Mouse (Mus musculus) Patski (cell line): Measurements from ENCODE around the gene Lrrc8b. TPM values are rescaled to one million over a fixed set of nuclear protein-coding genes. Genes with fewer than 3 reads are reported as not detected.

Experiments used
- ATAC-seq: fragments of 100-300 bp; one replicate; pipeline ENCODE4 v1.8.0; 2021
- CTCF ChIA-PET: fragments of 350-600 bp; sonication (Branson Sonifier 250); formaldehyde crosslinking; loops from one replicate; lab custom pipeline; 2022; ENCODE audit warnings: inconsistent platforms; lab: Charles Lee
- POLR2A ChIA-PET: fragments of 350-600 bp; sonication (Branson Sonifier 250); formaldehyde crosslinking; loops from one replicate; lab custom pipeline; 2022; ENCODE audit warnings: antibody characterized with exemption, inconsistent platforms; lab: Charles Lee
- DNase-seq: peaks from one replicate; pipeline ENCODE4 v3.0.0-alpha.2; 2011; ENCODE audit warnings: low read depth, low spot score
- H3K27me3 ChIP-seq: fragments of 371-371 bp; one replicate; pipeline ENCODE4 v1.5.1; 2021
- CTCF ChIP-seq: fragments of 100-300 bp; IDR thresholded peaks from one replicate; pipeline ENCODE4 v1.5.1; 2021
- in situ Hi-C: fragments of 300-500 bp; cut with MboI; formaldehyde crosslinking; loops from 3 replicates; pipeline ENCODE4 v1.11.1; 2018; ENCODE audit warnings: low pct_unique_long_range_greater_than_20kb, mixed read lengths
- polyA plus RNA-seq: library from polyadenylated mRNA; unstranded; gene quantifications from one replicate; pipeline ENCODE4 v1.2.3, GENCODE M21; 2021

Lrrc8b gene
- polyA plus RNA-seq, 1 experiment from 2014 or later = 9.9 TPM

GRCm38 (mm10) chr5:105501136-105501535, 85.6 kb downstream of the Lrrc8b start:
- in situ Hi-C loops = no loop called here
- ChIA-PET POLR2A (interaction anchor here (1.0 kb wide), 1 partner anchor 17 kb away, joined by 3 read pairs; no protein-coding TSS in a partner anchor), CTCF (interaction anchor here (0.9 to 2.4 kb wide), 7 partner anchors 8 to 153 kb away, joined by 3 to 7 read pairs (median 4); no protein-coding TSS in a partner anchor)
- no peak for TF ChIP-seq CTCF
- H3K27me3 ChIP-seq = no peaks in the 10 kb centered on the region
- DNase-seq (no peak), ATAC-seq (no peak)

GRCm38 (mm10) chr5:105508813-105509212, 93.2 kb downstream of the Lrrc8b start:
- ATAC-seq (no peak), DNase-seq (no peak)
- ChIA-PET POLR2A (no interaction called here), CTCF (no interaction called here)
- TF ChIP-seq CTCF = no peak
- no peaks in the 10 kb centered on the region for H3K27me3 ChIP-seq
- in situ Hi-C loops = no loop called here

GRCm38 (mm10) chr5:105512297-105512696, 96.7 kb downstream of the Lrrc8b start:
- CTCF ChIA-PET = interaction anchor here (1.1 to 1.3 kb wide), 2 partner anchors 8 to 143 kb away, joined by 3 to 4 read pairs; no protein-coding TSS in a partner anchor

GRCm38 (mm10) chr5:105515532-105515931, 100.0 kb downstream of the Lrrc8b start:
- ChIA-PET CTCF (interaction anchor here (1.2 to 2.5 kb wide), 5 partner anchors 10 to 139 kb away, joined by 3 to 11 read pairs (median 6); no protein-coding TSS in a partner anchor), POLR2A (no interaction called here)
- in situ Hi-C loops = loop anchor here (5.0 kb wide), 1 partner anchor 137 kb away; no protein-coding TSS in a partner anchor

More at GRCm38 (mm10) chr5:105512297-105512696, 96.7 kb downstream of the Lrrc8b start:
- no peaks in the 10 kb centered on the region for H3K27me3 ChIP-seq
- no peak for TF ChIP-seq CTCF
- in situ Hi-C loops = no loop called here
- ATAC-seq (no peak), DNase-seq (no peak)
- POLR2A ChIA-PET = no interaction called here

GRCm38 (mm10) chr5:105516290-105516689, 100.7 kb downstream of the Lrrc8b start:
- CTCF ChIA-PET = interaction anchor here (1.2 to 2.5 kb wide), 6 partner anchors 9 to 138 kb away, joined by 3 to 11 read pairs (median 6); no protein-coding TSS in a partner anchor
- in situ Hi-C loops = loop anchor here (5.0 kb wide), 1 partner anchor 136 kb away; no protein-coding TSS in a partner anchor
- H3K27me3 ChIP-seq = no peaks in the 10 kb centered on the region
- DNase-seq (no peak), ATAC-seq (no peak)
- no peak for TF ChIP-seq CTCF
- POLR2A ChIA-PET = no interaction called here

More at GRCm38 (mm10) chr5:105515532-105515931, 100.0 kb downstream of the Lrrc8b start:
- no peak for ATAC-seq
- no peak for DNase-seq
- no peaks in the 10 kb centered on the region for H3K27me3 ChIP-seq
- no peak for TF ChIP-seq CTCF

- in situ Hi-C loops = loop anchor here (5.0 kb wide), 1 partner anchor 134 kb away; no protein-coding TSS in a partner anchor
- DNase-seq = no peak
- POLR2A ChIA-PET = interaction anchor here (0.6 to 1.3 kb wide), 5 partner anchors 13 to 117 kb away, joined by 3 to 4 read pairs (median 3); no protein-coding TSS in a partner anchor
- no peak for TF ChIP-seq CTCF
- CTCF ChIA-PET = interaction anchor here (0.9 to 2.0 kb wide), 7 partner anchors 17 to 351 kb away, joined by 3 to 14 read pairs (median 4); no protein-coding TSS in a partner anchor
- no peak for ATAC-seq
- H3K27me3 ChIP-seq = no peaks in the 10 kb centered on the region
These were observed 102.5 kb downstream of the Lrrc8b start for GRCm38 (mm10) chr5:105517992-105518625.

- no peak for DNase-seq
- no peak for TF ChIP-seq CTCF
- ChIA-PET POLR2A (interaction anchor here (0.6 to 1.3 kb wide), 6 partner anchors 13 to 136 kb away, joined by 3 to 4 read pairs (median 3); no protein-coding TSS in a partner anchor), CTCF (interaction anchor here (0.8 to 2.0 kb wide), 10 partner anchors 18 to 350 kb away, joined by 3 to 14 read pairs (median 4); no protein-coding TSS in a partner anchor)
- no peaks in the 10 kb centered on the region for H3K27me3 ChIP-seq
- peak; percentile 51 for ATAC-seq
- in situ Hi-C loops = loop anchor here (5.0 kb wide), 1 partner anchor 134 kb away; no protein-coding TSS in a partner anchor
These were observed 103.1 kb downstream of the Lrrc8b start for GRCm38 (mm10) chr5:105518626-105519095.

GRCm38 (mm10) chr5:105519096-105519975, 103.8 kb downstream of the Lrrc8b start, which contains the start of gene Lrrc8c:
Gene Lrrc8c, plus strand, starts transcription at chr5:105519388.
- TF ChIP-seq CTCF = peak; percentile 69
- DNase-seq (no peak), ATAC-seq (peak; percentile 96)
- CTCF ChIA-PET = interaction anchor here (0.6 to 2.0 kb wide), 11 partner anchors 21 to 350 kb away, joined by 3 to 14 read pairs (median 3); no protein-coding TSS in a partner anchor
- POLR2A ChIA-PET = interaction anchor here (0.8 to 1.3 kb wide), 4 partner anchors 14 to 136 kb away, joined by 3 to 4 read pairs (median 3); no protein-coding TSS in a partner anchor
- in situ Hi-C loops = loop anchor here (5.0 kb wide), 1 partner anchor 133 kb away; no protein-coding TSS in a partner anchor
- no peaks in the 10 kb centered on the region for H3K27me3 ChIP-seq

- POLR2A ChIA-PET = interaction anchor here (0.6 to 1.2 kb wide), 3 partner anchors 10 to 242 kb away, joined by 3 to 5 read pairs (median 3); no protein-coding TSS in a partner anchor
- DNase-seq (no peak), ATAC-seq (no peak)
- in situ Hi-C loops = loop anchor here (5.0 to 10.0 kb wide), 3 partner anchors 52 to 132 kb away; no protein-coding TSS in a partner anchor
- CTCF ChIA-PET = interaction anchor here (0.9 to 2.0 kb wide), 5 partner anchors 16 to 134 kb away, joined by 3 to 14 read pairs (median 3); no protein-coding TSS in a partner anchor
- H3K27me3 ChIP-seq = no peaks in the 10 kb centered on the region
- no peak for TF ChIP-seq CTCF
These were observed 104.4 kb downstream of the Lrrc8b start for GRCm38 (mm10) chr5:105519976-105520300.
